Mouse (Mus musculus): Measurements from ENCODE around the gene Dnm2.

Dnm2 gene

DNA sequence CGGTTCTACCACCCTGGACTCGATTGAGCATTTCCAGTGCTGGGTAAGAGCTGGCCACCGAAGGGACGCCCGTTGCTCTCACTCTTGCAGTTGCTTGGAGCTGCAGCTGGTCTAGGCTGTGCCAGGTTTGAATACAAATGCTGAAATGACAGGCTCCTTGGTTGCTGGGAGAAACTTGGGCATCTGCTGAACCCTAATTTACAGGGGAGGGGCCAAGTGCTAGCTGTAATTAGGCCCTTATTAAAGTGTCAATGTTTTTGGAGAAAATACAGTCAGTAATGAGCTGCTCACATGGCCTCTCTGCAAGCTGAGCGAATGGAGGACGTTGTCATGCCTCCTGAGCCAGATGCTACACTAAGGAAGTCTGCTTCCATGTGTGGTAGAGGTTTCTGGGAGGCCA, 6.0 kb downstream of the Dnm2 start:
- DNase-seq (ENCODE audit: low spot score) = no peak

DNA sequence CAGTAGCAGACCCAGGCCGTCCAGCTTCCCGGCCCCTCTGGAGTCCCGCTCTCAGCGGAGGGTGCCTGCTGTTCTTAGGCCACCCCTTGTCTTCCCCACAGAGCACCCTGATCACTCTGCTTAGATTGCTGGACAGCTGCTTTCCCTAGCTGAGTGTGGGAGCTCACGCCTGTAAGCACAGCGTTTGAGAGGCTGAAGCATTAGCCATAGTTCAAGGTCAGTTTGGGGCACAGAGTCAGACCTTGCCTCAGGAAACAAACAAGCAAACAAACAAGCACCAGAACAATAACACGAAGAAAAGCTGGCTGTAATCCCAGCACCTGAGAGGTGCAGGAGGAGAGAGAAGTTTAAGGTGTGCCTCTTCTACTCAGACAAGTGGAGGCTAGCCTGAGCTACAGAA, 7.4 kb downstream of the Dnm2 start:
- DNase-seq (ENCODE audit: low spot score) = no peak

DNA sequence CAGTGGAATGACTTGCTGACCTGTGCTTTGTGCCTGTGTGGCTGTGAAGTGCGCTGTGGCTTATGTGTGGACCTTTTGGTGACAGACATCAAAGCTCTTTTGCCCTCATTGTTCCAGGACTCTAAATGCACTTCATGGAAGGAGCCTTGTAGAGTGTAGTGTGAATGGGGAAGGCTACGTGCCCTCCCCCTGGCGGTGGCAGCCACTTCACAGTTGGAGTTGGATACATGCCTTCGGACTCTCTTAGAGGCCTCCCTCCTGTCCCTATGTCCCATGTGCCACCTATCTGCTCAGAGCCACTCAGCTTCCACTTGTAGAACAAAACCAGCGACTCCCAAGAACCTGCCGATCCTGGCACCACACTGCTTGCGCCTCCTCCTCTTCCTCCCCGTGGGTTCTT, 9.1 kb downstream of the Dnm2 start:
- DNase-seq (ENCODE audit: low spot score) = no peak

DNA sequence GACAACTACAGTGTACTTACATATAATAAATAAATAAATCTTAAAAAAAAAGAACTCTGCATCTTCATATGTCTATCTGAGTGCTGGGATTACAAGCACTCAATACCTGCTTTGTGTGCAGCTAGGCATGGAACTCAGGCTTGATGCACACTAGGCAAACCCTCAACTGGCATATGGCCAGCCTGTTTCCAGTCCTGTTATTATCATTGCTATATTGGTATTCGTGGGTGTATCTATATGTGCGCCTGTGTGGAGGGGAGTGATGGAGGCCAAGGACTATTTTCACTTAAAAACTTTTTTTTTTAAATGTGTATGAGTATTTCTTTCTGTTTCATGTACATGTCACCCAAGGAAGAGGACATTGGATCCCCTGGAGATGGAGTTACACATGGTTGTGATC, 9.7 kb downstream of the Dnm2 start:
- DNase-seq (ENCODE audit: low spot score) = no peak

DNA sequence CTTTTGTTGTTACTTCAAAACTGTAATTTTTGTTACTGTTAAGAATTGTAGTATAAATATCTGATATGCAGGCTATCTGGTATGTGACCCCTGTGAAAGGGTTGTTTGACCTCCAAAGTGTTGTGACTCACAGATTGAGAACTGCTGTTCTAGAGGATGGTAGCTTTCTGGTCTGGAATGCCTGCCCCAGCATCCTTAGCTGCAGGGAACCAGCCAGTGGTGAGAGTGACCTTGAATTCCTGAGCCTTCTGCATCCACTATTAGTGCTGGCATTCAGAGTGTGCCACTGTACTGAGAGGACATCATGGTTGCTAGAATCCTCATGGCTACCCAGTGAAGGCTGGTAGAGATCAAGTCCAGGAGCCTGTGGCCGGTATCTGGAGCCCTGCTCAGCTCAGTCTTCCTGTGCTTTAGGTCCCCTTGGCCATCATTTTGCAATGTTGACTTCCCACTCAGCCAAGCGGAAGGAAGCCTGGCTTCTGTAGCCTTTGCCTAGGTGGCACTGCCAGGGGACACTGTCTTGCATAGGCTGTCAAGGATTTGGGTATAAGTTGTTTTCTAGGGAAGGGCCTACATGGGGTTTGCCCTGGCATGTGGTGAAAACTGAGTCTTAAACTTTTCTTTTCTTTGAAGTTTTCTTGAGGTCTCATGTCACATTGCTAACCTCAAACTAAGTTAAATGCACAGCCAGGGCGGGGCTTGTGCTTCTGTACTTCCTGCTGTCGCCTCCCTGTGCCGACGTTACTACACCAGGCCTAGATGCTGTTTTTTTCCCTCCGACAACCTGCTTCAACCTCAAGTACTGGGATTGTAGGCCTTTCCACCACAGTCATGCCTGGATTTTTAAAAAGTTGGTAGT, 11.3 kb downstream of the Dnm2 start:
- DNase-seq (ENCODE audit: low spot score) = no peak

DNA sequence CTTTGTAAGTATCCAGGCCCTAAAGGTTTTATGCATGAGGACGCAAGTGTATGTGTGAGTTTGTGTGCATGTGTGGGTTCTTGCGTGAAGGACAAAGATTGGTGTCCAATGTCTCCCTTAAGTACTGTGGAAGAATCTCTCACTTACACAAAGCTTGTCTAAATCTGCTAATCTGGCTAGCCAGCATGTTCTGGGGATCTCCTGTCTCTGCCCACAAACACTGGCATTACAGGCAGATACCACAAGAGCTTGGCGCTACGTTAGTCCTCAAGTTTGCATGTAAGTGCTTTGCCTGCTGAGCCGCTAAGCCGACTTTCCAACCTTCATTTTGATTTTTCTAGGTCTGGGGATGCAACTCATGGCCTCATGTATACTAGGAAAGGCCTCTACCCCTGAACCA, 12.9 kb downstream of the Dnm2 start:
- DNase-seq (ENCODE audit: low spot score) = no peak

DNA sequence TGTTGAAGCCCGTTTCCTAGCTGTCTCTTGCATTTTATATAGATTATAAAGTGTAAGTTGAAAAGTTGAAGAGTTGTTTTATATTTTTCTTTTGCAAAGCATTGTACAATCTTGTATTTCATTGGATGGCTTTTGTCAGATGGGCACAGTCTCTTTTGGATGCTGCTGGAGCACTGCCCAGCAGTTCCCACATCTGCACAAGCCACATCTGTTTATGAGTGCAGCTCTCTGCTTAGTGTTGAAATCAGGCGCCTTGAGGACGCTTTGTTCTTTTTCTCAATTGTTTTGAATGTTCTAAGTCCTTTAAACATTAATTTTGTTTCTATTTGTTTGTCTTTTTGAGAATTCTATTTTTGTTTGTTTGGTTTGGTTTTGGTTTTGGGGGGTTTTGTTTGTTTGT, 13.5 kb downstream of the Dnm2 start:
- peak; percentile 91 for DNase-seq (ENCODE audit: low spot score)

DNA sequence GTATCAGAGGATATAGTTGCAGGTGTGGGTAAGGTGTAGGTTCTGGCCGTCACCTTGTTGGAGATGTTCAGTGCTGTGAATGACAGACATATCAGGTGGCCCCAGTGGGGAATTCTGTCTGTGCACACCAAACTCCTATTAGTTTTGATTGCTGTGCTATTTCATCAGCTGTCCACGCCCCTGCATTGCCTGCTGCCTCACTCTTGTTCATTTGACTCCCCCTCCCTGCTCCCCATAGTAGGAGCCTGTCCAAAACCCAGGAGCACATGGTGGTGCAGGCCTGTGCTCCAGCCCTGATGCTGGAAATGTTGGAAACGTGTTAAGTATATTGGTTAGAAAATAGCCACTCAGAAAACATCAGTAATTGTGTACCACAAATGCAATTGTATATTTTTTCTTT, 14.7 kb downstream of the Dnm2 start:
- DNase-seq (ENCODE audit: low spot score) = peak; percentile 51

DNA sequence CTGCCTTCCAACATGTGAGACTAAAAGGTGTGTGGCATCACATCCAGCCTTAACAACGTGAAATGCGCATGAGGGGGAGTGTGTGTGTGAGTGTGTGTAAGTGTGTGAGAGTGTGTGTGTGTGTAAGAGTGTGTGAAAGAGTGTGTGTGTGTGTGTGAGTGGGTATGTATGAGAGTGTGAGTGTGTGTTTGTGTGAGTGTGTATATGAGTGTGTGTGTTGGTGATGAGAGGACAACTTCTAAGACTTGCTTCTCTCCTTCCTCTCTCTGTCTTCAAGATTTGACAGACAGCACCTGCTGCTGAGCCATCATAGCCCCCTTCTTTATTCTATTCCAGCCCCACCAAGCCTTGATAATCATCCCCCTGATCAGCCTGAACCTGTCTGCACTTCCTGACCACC, 15.2 kb downstream of the Dnm2 start:
- no peak for DNase-seq (ENCODE audit: low spot score)

DNA sequence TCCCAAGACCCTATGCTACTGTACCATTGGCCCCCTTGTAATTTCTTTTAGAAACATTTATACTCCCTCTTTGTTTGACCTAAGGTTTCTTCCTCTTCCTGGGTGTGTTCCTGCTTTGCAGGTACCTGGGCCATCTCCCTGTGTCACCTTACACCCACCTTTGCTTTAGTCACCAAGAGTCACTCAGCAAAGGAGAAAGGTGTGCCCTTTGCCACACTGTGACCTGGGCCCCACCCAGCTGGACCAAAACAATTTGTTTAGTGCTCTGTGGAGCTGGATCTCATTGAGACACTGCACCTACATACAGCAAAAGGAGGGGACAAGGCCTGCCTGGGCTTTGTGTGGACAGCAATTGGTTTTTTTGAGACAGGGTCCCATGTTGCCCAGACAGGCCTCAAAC, 15.7 kb downstream of the Dnm2 start:
- DNase-seq (ENCODE audit: low spot score) = no peak

DNA sequence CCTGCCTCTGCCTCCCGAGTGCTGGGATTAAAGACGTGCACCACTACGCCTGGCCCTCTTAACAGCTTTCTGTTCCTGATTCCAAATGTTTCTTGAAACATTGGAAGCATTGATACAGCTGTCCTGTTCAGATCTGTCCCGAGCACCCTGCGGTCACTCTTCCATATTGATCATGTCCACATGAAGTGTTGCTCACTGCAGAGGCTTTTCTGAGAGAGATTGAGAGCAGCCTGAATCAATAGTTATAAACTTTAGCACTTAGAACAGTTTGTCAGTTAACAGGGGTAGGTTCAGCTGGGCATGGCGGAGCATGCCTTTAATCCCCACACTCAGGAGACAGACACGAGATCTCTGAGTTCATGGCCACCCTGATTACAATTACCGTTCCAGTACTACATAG, 19.1 kb downstream of the Dnm2 start:
- DNase-seq (ENCODE audit: low spot score) = no peak

DNA sequence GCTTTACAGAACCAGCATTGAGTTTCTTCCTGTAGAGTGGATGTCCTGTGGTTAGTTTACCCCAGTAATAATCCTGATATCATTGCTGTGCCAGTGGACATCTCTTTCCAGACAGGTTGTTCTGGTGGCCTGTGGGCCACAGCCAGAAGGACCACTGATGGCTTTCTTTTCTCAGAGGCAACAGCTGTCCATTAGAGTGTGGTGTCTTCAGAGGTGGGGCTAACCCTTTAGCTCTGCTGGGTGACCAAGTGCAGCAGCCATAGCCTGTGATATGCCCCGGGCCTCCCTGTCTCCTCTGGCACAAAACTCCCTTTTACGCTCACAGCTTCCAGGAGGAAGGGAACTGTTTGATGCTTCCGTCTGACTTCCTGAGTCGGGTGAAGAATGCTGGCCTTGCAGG, 19.9 kb downstream of the Dnm2 start:
- DNase-seq (ENCODE audit: low spot score) = no peak

DNA sequence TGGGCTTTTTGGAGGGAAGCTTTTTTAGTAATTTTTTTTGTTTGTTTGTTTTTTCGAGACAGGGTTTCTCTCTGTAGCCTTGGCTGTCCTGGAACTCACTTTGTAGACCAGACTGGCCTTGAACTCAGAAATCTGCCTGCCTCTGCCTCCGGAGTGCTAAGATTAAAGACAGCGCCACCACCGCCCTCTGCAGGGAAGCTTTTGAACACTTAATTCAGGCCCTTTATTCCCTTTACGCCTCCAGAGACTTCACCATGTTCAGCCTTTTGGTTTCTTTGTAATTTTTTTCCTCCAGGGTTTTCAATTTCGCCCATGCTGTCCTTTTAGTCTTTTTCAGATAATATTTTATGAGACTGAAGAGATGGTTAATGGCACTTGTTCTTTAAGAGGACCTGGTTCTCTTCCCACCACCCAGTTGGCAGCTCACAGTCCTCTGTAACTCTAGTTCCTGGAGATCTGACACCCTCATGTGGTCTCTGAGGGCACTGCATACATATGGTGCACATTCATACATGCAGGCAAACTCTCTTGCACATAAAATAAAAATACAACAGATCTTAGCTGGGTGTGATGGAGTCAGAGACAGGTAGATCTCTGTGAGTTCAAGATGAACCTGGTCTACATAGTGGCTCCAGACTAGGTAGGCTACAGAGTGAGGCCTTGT, 20.5 kb downstream of the Dnm2 start:
- no peak for DNase-seq (ENCODE audit: low spot score)

DNA sequence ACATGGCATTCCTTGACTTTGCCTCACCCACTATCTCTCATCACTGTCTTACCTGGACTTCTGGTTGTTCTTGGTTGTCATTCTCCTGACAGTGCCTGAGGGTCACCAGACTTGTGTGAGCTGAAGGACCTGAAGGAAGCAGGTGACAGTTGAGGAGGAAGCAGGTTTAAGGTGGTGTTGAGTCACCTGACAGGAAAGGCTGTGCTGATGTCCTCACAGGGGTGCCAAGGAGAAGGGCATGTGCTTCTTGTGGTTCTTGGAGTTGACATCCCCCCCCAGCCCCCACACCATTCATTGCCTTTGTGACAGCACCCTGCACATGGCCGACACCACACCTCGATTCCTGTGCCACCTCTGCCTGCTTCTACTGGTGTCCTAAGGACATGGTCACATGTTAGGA, 23.1 kb downstream of the Dnm2 start:
- no peak for DNase-seq (ENCODE audit: low spot score)

DNA sequence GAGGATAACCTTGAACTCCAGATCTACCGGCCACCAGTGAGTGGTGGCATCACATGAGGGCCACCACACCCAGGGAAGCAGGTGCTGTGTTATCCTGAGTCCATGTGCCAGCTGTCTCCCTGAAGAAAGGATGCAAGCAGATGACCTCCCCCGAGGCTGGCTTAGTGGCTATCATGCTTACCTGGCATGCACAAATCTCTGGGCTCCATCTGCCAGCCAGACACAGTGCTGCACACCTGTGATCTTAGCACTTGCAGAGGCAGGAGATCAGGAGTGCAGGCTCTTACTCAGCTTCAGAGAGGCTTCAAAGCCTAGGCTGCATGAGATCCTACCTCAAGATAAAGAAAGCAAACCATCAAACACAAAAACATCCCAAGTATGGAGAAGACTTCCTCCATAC, 25.0 kb downstream of the Dnm2 start:
- no peak for DNase-seq (ENCODE audit: low spot score)

DNA sequence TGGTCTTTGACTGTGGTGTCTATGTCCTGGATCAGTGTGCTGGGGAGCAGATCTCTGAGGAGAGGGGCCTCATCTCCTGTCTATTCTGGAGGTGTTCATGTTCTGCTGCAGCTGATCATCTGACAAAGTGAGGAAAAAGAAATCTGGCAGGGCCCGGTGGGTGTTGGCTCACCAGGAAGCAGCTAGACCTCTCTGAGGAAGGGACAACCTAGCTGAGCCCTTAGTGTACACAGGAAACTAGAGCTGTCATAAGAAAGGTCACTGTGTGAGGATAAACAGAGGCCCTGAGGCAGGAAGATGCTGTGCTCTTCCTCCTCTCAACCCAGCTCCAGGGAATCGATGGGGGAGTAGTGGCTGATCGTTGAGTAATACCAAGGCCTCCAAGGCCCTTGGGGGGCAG, 25.6 kb downstream of the Dnm2 start:
- DNase-seq (ENCODE audit: low spot score) = no peak

DNA sequence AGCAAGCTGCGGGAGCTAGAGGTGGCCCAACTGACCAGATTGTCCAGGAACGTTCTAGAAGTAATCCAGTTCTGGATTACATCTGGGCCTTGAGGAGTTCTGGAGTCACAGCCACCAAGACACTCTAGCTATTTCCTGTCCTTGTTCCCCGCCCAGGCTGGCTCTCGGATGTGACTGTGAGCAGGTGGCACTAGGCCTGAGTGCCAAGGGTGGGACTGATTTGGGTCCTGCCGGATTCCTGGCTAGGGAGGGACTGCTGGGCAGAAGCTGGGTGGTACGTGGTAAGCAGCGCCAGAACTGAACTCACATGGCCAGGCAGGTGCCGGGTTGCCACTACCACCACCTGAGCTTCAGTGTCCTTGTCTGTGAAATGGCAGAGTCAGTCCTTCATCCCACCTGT, 26.7 kb downstream of the Dnm2 start:
- no peak for DNase-seq (ENCODE audit: low spot score)

DNA sequence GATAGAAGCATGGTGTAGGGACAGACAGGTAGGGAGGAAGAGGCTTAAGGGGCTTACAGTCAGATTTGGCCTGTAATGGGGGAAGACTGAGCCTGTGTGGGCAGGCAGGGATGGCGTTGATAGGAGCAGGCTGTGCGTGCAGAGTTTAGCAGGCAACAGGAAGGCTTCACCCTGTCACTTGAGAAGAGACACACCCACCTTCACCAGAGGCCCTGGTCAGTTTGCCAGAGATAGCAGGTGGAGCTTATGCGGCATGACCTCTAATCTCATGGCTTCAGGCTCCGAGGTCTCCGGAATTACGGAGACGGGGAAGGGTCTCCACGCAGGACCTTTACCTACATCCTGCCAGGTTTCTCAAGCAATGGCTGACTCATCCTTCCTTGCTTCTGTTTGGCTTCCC, 27.2 kb downstream of the Dnm2 start:
- no peak for DNase-seq (ENCODE audit: low spot score)

DNA sequence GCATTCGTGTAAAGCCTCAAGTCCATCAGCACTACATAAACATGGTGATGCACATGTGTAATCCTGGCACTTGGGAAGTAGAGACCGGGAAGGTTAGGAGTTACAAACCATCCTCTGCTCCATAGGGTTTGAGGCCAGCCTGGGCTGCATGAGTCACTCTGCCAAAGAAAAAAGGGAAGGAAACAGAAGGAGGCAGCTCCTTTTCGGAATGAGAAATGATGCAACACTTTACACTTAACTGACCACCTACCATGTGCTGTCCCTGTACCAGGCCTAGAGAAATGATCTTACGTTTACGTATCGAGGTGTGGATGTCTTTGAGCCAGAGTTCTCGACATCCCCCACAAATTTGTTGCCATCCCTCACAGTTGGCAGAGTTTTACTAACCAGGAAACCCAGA, 28.3 kb downstream of the Dnm2 start:
- no peak for DNase-seq (ENCODE audit: low spot score)

DNA sequence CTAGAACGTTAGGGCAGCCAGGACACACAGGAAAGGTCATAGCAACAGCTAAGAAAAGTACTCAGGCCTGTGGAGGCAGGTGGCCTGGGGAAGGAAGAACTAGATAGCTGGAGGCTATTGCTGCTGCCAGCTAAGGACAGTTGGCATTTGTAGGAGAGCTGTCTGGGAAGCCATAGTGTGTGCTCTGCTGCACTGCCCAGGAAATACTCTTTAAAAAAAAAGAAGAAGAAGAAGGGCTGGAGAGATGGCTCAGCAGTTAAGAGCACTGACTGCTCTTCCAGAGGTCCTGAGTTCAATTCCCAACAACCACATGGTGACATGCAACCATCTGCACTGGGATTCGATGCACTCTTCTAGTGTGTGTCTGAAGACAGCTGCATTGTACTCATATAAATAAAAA, 28.8 kb downstream of the Dnm2 start:
- DNase-seq (ENCODE audit: low spot score) = no peak

DNA sequence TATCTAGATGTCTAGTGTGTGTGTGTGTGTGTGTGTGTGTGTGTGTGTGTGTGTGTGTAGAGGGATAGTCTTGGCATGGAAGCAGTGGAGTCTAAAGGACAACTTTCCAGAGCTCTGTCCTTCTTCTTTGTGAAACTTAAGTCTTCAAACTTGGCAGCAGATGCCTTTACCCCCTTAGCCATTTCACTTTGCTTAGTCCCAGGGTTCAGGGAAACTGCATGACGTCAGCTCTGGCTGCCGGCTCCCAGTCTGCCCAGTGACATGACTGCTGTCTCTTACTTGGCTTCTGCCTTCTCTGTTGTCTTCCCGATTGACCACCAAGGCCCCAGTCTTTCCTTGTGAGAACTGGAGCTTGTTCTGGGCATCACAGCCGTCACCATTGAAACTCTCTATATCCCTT, 29.8 kb downstream of the Dnm2 start:
- no peak for DNase-seq (ENCODE audit: low spot score)

DNA sequence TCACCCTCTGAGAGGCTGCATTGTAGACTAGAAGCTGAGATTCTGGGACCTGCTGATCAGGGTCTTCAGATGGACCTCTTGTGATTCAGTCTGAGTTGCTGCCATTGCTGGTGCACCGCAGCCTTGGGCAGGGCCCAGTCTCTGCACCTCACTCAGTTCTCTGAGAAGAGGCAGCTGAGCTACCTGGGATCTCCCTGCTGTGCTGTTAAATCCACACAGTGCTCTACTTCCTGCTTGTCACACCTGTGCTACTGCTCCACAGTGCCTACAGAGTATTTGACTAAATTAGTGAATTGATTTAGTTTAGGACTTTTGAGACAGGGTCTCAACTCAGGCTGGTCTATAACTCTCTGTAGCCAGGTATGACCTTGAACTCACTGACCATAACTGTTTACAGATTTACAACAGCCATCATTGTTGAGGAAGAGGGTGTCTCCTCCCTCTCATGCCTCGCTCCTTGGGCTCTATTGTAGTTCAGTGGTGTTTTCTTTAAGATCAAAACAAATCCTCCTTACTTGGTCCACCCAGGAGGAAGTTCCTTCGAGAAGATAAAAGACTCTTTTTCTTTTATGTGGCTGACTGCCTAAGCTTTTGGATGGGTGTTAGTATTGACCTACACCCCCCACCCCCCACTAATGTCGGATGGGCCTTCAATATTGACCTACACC, 30.5 kb downstream of the Dnm2 start:
- DNase-seq (ENCODE audit: low spot score) = no peak

DNA sequence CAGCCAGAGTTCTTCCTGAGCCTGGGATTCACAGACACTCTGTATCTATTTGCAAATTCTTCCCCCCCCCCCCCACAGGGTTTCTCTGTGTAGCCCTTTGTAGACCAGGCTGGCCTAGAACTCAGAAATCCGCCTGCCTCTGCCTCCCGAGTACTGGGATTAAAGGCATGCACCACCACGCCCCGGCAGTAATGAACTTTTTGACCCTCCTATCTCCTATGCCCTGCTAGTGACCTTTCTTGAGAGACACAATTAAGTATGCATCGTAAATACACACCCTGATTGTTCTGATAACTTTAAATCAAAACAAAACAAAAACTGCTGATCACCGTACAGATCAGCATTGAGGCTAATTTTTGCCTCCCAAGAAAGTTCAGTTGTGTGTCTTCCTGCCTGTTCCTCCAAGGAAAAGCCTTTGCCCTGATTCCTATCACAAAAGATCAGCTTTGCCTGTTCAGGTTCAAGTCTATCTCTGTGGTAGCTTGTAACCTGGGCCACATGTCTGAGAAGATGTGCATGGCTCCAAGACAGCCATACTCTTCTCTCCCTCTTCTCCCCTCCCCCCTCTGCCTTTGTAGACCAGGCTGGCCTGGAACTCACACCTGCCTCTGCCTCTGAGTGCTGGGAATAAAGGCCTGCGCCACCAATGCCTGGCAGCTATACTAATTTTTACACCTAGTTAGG, 31.7 kb downstream of the Dnm2 start:
- DNase-seq (ENCODE audit: low spot score) = no peak

All from adipocyte (in vitro differentiated cells).